Mouse (Mus musculus): ENCODE data around the gene Mbnl1. TPM values are rescaled to one million over a fixed set of nuclear protein-coding genes. Genes with fewer than 3 reads are reported as not detected.
A peak's percentile ranks its signal among the peaks of the same experiment; 100 is the strongest.
"Not testable (repeated sequence)": the region's sequence is repeated elsewhere in the genome, so short reads cannot be mapped to it uniquely, and the experiment has no call there.

Mbnl1 gene
- 100 to 1,000 TPM; 185 to 190 TPM for total RNA-seq (2021)
- long read RNA-seq, experiment 1, full-length matches to known transcripts, result 4 of 38 reads
- long read RNA-seq, experiment 1, partial matches to known transcripts, result 17 of 38 reads
- long read RNA-seq, experiment 1, other reads (novel, unspliced or antisense), result 17 of 38 reads
- long read RNA-seq, experiment 2, full-length matches to known transcripts, result 4 of 45 reads
- long read RNA-seq, experiment 2, partial matches to known transcripts, result 19 of 45 reads
- long read RNA-seq, experiment 2, other reads (novel, unspliced or antisense), result 22 of 45 reads

DNA sequence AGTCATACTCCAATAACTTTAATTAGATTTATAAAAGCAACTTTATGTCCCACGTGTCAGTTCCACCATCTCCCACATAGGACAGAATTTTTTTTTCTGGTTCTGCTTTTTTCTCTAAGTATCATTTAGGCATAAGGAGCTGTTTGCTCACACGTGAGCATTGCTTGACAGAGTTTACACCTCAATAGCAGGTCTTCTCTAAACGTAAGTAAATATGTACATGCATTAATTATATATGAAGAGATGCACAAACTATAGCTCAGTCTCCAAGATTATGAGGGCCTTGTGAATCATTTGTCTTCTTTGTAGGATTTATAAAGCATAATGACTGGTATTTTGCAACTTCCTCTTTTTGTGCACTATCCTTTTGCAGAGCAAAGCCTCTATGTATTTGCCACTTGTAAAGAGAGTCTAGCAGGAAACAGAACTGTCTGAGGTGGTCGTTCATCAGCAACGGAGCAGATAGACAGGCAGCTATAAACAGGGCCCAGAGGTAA, at the start of gene Mbnl1:
Mbnl1 (plus strand) TSS at position 150 of the 497 bp plus-strand sequence.
- no peak for DNase-seq (ENCODE audit: low spot score in 2 of 2)

DNA sequence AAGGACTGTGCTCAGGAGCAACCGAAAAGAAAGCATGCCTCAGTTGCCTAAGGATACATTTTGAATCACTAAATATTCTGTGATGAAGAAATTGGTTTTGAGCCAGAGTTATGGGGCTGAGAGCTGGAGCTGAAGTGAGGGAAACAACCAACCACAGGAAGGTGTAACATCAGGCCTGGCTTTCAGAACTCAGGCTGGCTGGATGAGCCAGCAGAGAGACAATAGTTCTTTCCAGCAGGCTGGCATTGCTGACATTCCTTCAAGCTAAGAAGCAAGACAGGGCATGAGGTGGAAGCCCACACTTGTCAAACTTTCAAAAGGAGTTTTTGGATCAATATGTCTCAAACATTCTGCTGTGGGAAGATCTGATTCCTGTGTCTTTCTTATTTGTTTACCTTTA, 48.5 kb upstream of the Mbnl1 start:
- DNase-seq (ENCODE audit: low spot score in 2 of 2), result no peak

DNA sequence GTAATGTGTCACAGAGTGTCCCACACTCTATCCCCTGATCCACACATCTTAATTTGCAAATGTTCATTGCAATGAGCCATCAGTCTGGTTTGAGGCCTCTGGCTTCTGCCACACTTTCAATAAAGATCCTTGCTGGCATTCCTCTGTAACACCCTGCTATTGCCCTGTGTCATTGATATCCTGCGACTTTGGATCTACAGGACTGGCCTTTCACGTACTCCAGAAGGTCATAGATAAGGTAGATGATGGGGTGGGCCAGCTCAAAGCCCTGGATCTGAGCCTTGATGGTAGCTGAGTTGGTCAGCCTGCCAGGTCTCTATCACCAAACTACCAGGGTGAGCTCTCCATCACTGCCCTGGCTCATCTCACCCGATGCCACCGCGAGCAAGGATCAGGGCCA, 43.6 kb upstream of the Mbnl1 start:
- no peak for DNase-seq (ENCODE audit: low spot score in 2 of 2)

DNA sequence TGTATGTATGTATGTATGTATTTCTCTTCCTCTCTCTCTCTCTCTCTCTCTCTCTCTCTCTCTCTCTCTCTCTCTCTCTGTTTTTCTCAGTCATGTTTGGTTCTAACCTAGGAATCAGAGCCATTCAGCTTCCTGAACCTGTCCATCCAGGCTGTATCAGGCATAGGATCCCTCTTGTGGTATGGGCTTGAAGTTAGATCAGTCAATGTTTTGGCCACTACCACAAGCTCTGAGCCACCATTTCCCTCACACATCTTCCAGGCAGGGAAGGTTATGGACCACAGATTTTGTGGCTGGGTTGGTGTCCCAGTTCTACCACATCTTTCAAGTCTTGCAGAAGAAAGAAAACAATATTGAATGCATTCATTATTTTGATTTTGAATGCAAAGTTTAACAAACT, 35.4 kb upstream of the Mbnl1 start:
- DNase-seq (ENCODE audit: low spot score in 2 of 2), result no peak

DNA sequence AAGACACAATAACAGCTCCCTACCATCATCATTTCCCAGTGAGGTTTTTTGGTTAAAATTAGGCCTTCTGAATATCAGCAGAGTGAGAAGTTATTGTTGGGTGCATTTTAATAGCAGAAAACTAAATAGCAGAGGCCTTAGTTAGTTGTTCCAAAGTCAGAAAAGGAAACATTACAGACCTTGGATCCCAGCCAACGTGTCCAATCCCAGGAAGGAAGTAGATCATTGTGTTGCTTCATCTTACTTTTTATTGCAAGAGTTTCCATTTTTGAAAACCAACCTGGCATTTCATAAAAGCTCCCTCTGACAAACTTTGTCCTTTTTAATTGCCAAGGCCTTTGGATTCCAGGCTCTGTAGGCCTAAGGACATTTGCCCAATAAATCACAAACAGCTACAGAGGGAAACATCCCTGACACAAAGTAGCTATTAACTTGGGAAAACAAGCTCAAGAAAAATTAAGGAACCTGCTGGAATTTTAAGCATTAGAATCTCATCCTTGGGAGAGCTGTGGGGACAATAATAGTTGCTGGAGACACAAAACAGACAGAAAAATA, 34.9 kb upstream of the Mbnl1 start:
- peak in 1 of 2 experiments; percentile 39 for DNase-seq (ENCODE audit: low spot score in 2 of 2)

DNA sequence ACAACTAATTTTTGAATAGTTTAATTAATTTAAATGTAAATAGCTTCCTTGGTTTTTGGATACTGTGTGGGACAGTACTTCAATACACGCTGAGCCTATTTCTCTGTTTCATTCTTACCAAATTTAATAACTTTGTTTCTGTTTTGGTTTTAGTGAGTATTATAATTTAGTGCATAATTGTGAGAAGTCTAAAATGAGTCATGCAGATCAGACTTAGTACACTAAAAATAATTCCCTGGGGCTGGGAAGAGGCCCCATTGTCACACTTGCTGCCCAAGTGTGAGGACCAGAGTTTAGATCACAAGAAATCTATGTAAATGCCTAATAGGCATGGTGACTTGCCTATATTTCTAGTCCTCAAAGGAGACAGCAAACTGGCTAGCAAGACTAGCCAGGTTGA, 33.9 kb upstream of the Mbnl1 start:
- DNase-seq (ENCODE audit: low spot score in 2 of 2), result no peak

GRCm38 (mm10) chr3:60461828-60462521, 10.7 kb upstream of the Mbnl1 start:
- no peak for DNase-seq (ENCODE audit: low spot score in 2 of 2)

DNA sequence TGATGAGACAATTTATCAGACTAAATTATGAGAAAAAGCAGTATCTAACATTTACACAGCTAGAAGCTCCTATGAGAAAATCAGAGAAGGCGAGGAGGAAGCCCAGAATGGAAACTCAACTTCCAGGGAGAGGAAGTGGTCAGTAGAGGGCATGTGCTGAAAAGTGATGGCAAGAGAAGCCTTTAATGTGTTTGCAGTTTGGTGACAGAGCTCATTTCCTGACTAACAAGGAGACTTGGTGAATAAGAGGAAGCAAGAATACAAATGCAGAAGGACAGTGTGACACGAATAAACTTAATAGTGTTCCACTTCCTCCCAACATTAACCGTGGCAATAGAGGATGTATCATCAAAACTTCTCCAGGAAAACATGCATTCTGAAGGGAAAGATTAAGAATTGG, 4.0 kb upstream of the Mbnl1 start:
- DNase-seq (ENCODE audit: low spot score in 2 of 2), result not testable (repeated sequence)

GRCm38 (mm10) chr3:60469170-60469805, 3.3 kb upstream of the Mbnl1 start:
- DNase-seq (ENCODE audit: low spot score in 2 of 2), result not testable (repeated sequence)

DNA sequence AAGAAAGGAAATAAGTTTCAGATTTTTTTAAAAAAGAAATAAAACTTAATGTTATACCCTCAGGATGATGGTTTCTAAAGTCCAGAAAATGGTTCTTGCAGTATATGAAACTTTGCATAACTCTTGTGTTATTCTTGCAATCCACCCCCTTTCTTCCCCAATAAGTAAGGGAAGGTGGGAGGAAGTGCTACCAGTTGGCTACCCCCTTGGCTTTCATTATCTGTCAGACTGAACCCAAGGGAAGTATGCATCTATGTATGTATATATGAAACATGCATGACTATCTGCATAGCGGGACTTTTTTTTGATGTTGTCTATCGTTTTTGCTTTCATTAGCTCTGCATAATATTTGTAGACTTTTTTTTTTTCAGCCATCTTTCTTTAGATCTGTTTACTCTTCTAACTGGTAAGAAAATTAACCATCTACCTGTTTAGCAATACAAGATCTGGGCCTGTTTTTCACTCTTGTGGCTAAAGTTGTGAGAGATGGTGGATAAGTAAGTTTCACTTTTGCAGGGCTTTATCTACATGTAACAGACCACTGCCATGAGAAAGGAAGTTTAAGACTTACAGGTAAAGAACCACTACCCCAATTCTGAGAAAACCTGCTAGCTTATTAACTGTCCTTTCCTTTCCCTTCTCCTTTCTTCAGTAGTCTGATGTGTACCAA, 484 bp upstream of the Mbnl1 start:
- DNase-seq (ENCODE audit: low spot score in 2 of 2), result no peak

DNA sequence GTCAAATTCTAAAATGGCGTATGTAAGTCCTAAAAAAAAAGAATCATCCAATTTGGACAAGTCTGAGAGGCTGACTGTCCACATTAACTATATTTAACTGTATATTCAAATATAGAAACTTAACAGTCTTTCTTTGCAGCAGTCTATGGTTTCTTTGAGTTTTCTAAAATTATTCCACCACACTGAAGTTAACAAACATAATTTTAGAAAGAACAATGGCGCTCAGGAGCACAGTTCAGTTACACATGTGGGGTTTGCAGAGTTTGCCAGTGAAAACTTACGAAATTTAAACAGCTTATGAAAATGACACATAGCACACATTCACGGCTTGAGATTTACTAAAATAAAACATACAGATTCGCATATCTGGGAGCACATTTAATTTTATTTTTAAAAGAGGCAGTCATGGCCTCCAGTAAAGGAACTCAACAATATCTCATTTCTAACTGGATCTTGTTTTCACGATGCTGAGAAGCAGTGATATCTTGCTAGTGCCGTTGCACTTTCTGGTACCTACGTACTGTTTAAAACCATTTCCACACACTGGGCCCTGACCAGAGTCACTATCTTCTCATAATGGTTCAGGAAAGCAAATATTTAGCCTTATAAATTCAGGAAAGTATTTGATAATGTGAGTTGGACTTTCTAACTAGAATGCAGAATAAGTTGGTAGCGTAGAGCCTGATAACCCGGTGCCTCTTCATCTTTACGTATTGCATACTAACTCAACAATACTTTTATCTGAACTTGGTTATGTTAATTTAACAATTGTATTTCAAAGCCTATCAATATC, 1.4 kb downstream of the Mbnl1 start:
- no peak for DNase-seq (ENCODE audit: low spot score in 2 of 2)

DNA sequence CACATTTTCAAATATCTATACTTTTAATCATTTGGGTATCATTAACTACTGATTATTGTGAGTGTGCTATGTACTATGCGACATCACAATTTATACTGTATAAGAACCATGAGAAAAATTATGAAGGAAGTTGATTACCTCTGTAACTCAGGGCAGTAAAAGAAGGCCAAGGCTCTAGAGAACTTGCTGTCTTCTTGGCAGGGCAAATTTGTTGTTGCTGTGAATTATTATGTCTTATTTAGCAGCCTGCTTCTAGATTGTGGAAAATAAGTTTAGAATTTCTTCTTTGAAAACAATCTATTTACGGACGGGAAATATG, 2.0 kb downstream of the Mbnl1 start:
- no peak for DNase-seq (ENCODE audit: low spot score in 2 of 2)

GRCm38 (mm10) chr3:60475055-60475454, 2.4 kb downstream of the Mbnl1 start:
- DNase-seq (ENCODE audit: low spot score in 2 of 2), result no peak

DNA sequence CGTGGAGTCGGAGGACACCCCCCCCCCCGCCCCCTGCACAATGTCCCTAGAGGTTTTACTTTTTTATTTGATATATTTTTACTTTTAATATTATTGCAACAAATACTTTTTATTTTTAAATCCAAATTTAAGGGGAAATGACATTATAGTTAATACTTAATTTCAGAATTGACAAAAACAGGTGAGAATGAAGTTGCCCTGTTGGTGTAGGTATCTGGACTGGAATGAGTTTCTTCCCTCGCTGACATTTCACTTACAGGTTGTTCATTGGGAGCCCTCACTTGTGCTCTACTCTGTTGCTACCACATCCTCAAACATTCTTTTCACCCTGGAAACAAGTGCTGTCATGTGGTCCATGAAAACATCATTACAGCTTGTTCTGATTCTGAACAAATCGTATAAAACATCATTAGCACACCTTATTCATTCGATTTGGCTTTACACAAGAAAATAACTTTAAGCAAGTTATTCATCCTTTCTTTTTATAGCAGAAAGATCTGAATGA, 4.2 kb downstream of the Mbnl1 start:
- DNase-seq (ENCODE audit: low spot score in 2 of 2), result no peak

DNA sequence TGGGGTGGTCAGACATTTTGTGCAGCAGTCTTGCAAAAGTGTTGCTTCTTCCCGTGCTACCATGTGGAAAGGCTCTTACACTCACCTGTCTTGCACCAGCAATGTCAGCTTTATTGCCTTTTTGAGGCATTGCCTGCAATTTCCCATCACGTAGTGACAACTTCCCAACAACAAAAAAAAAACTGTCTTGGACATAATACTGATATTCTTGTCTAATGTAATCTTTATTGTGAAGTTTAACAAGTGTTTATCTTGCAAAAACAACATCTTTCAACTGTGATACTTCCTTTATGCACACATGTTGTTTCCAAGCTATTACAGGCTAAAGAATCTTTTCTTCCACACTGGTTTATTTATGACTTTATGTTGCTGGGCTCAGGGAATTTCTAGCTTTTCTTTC, 5.8 kb downstream of the Mbnl1 start:
- no peak for DNase-seq (ENCODE audit: low spot score in 2 of 2)

- DNase-seq (ENCODE audit: low spot score in 2 of 2), result no peak
These were observed 8.1 kb downstream of the Mbnl1 start for GRCm38 (mm10) chr3:60480716-60481115.

DNA sequence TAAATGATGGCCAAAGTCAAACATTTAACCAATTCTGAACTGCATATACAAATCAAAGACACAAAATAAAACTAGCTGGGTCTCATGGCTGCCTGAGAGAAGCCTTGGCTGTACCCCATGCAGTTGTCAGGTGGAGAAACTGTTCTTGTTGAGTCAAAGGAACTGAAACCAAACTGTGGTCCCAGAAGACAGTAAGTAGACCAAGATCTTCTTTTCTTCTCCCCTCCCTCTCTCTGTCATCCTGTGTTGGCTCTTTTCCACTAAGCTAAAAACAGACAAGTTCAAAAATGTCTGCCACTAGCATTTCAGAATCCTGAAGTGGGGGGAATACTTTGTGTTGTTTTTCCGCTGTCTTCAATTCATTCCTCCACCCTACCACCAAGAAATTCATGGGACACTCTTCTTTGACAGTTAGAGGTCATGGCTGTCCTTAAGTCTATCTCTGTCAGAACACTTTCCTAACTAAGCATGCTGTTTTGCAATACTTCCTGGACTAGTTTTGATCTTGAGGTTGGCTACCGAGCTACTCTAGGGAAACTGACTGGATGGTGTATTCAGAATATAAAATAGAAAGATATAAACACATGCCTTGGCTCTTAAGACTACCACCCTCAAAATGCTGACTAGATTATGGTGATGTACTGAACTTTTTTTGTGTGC, 9.2 kb downstream of the Mbnl1 start:
- no peak for DNase-seq (ENCODE audit: low spot score in 2 of 2)

DNA sequence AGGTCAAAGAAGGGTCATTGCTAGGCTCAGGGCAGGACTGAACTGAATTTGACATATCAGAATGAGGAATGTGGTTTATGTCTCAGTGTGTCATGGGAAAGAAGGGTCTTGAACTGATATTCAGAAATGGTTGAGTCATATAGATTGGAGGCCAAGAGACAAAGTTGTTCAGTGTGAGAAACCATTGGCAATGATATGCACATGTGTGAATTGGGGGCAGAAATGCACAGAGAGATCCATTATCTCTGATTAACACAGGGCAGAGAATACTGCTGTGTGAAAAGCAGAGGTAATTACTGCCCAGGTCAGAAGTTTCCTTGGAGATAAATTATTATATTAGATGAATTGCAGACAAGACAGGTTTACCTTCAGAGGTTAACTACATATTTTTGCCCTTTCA, 10.7 kb downstream of the Mbnl1 start:
- DNase-seq (ENCODE audit: low spot score in 2 of 2), result no peak

GRCm38 (mm10) chr3:60485987-60486712, 13.5 kb downstream of the Mbnl1 start:
- DNase-seq (ENCODE audit: low spot score in 2 of 2), result no peak
